Mouse (Mus musculus) brown adipose tissue, adult 24 weeks (tissue): Measurements from ENCODE around the gene Olfr441. TPM values are rescaled to one million over a fixed set of nuclear protein-coding genes. Genes with fewer than 3 reads are reported as not detected.
"Not testable (repeated sequence)": the region's sequence is repeated elsewhere in the genome, so short reads cannot be mapped to it uniquely, and the experiment has no call there.

Experiments
- H3K27ac ChIP-seq: fragments of 200-500 bp; replicated peaks from 2 replicates; pipeline ENCODE4 v1.5.1; 2012; ENCODE audit warnings: low read depth, mild to moderate bottlenecking, low read length
- H3K4me1 ChIP-seq: fragments of 200-500 bp; 2 replicates; pipeline ENCODE4 v1.6.1; 2012; ENCODE audit warnings: low read length, mixed read lengths; ENCODE audit not compliant: control insufficient read depth, insufficient read depth, insufficient read length
- H3K4me3 ChIP-seq: fragments of 200-500 bp; 2 replicates; pipeline ENCODE4 v1.5.1; 2012; ENCODE audit warnings: low read depth, mild to moderate bottlenecking, low read length, moderate library complexity; ENCODE audit not compliant: insufficient read depth
- polyA plus RNA-seq: library from polyadenylated mRNA; stranded (reverse); fragments of >200 nt; gene quantifications from 2 replicates; pipeline ENCODE4 v1.2.4, GENCODE M21; 2012; ENCODE audit not compliant: missing spikeins, insufficient read depth, insufficient read length

The Olfr441 gene
- not detected in 2 replicates for polyA plus RNA-seq

GRCm38 (mm10) chr6:43106069-43106468, at the start of gene Olfr441:
TSS of gene Olfr441 (plus strand) at chr6:43106369.
- H3K27ac ChIP-seq, H3K4me1 ChIP-seq, H3K4me3 ChIP-seq: not testable (repeated sequence)

GRCm38 (mm10) chr6:43078750-43079149, 27.4 kb upstream of the Olfr441 start:
- no peak overlapping the region for H3K4me3 ChIP-seq
- H3K4me1 ChIP-seq, result no peaks in the 10 kb centered on the region

GRCm38 (mm10) chr6:43081405-43081804, 24.8 kb upstream of the Olfr441 start:
- H3K27ac ChIP-seq, H3K4me1 ChIP-seq, H3K4me3 ChIP-seq: not testable (repeated sequence)

More at GRCm38 (mm10) chr6:43078750-43079149, 27.4 kb upstream of the Olfr441 start:
- no peak overlapping the region for H3K27ac ChIP-seq

- H3K27ac ChIP-seq, H3K4me1 ChIP-seq, H3K4me3 ChIP-seq: not testable (repeated sequence)
Observed at GRCm38 (mm10) chr6:43146267-43146666, 40.1 kb downstream of the Olfr441 start, which contains the start of gene Olfr237-ps1. TSS of gene Olfr237-ps1 (plus strand) at chr6:43146567.

- Histone ChIP-seq H3K4me1 (no peaks in the 10 kb centered on the region), H3K4me3 (no peak overlapping the region), H3K27ac (no peak overlapping the region)
Observed at GRCm38 (mm10) chr6:43159502-43159901, 53.3 kb downstream of the Olfr441 start.

- H3K27ac ChIP-seq, result no peak within 1 kb of the TSS
- H3K4me3 ChIP-seq, result no peak within 1 kb of the TSS
- H3K4me1 ChIP-seq, result no peaks in the 10 kb centered on the region
Observed at GRCm38 (mm10) chr6:43162982-43163381, 56.8 kb downstream of the Olfr441 start, which contains the start of gene Olfr437. TSS of gene Olfr437 (plus strand) at chr6:43163282.

- no peaks in the 10 kb centered on the region for H3K4me1 ChIP-seq
- H3K4me3 ChIP-seq, result no peak overlapping the region
- no peak overlapping the region for H3K27ac ChIP-seq
Observed at GRCm38 (mm10) chr6:43167246-43167645, 61.1 kb downstream of the Olfr441 start.

Other genes starting within 250 kb of the Olfr441 start
- gene Olfr448, start 215.9 kb upstream of the Olfr441 start, polyA plus RNA-seq, result not detected in 2 replicates
- gene Olfr447, start 197.5 kb upstream of the Olfr441 start, polyA plus RNA-seq, result not detected in 2 replicates
- gene Olfr446, start 185.0 kb upstream of the Olfr441 start, polyA plus RNA-seq, result not detected in 2 replicates
- gene Olfr444, start 157.3 kb upstream of the Olfr441 start, polyA plus RNA-seq, result not detected in 2 replicates
- not detected in 2 replicates for gene Olfr237-ps1, start 40.2 kb downstream of the Olfr441 start, polyA plus RNA-seq
- gene Olfr437, start 56.9 kb downstream of the Olfr441 start, polyA plus RNA-seq, result not detected in 2 replicates
- not detected in 2 replicates for gene Olfr13, start 65.8 kb downstream of the Olfr441 start, polyA plus RNA-seq
- gene Olfr435, start 90.8 kb downstream of the Olfr441 start, polyA plus RNA-seq, result not detected in 2 replicates
- not detected in 2 replicates for gene Olfr434, start 106.7 kb downstream of the Olfr441 start, polyA plus RNA-seq
- gene Olfr47, start 125.2 kb downstream of the Olfr441 start, polyA plus RNA-seq, result not detected in 2 replicates
- gene Arhgef5, start 159.2 kb downstream of the Olfr441 start, polyA plus RNA-seq, result 1.1 and 1.4 TPM in 2 replicates
- gene Nobox, start 203.2 kb downstream of the Olfr441 start, polyA plus RNA-seq, result not detected in 2 replicates